Mouse (Mus musculus): ENCODE data around the gene Col4a2.

GRCm38 (mm10) chr8:11383379-11383778 is 70.8 kb downstream of the Col4a2 start:
- TF ChIP-seq CTCF (IDR thresholded peaks at IDR 0.05; ENCODE audit: control insufficient read depth, insufficient read depth, insufficient replicate concordance, low read depth, low read length) (no peak), POLR2A (IDR thresholded peaks at IDR 0.05; ENCODE audit: control insufficient read depth, low read depth, low read length) (no peak)
